Mouse (Mus musculus) midbrain, postnatal 0 days (tissue): ENCODE measurements at regions not wholly inside any gene's neighbourhood (a gene's known extent, or its start where the extent isn't known, plus 50 kb on each side); places are given as distances from the start of the nearest gene placed in this dataset.
A peak's percentile ranks its signal among the peaks of the same experiment; 100 is the strongest.

ENCODE experiments used
- ATAC-seq: fragments of 200-750 bp; cut with Nextera tagmentation; 2 replicates; pipeline ENCODE4 v1.8.0; 2017; ENCODE audit warnings: moderate number of reproducible peaks, mild to moderate bottlenecking, moderate TSS enrichment, moderate library complexity; ENCODE audit not compliant: low FRiP score
- DNase-seq: peaks from one replicate; pipeline ENCODE4 v3.0.0-alpha.2; 2015; ENCODE audit warnings: low spot score
- H3K27ac ChIP-seq: fragments of 300-500 bp; sonication (generic); 2 replicates; pipeline ENCODE4 v1.5.1; 2014; ENCODE audit warnings: low read depth, mild to moderate bottlenecking, low read length, mixed read lengths
- H3K27me3 ChIP-seq: fragments of 300-500 bp; sonication (generic); 2 replicates; pipeline ENCODE4 v1.6.1; 2014; ENCODE audit warnings: low read length, control low read depth, mixed read lengths; ENCODE audit not compliant: insufficient read depth
- H3K36me3 ChIP-seq: fragments of 300-500 bp; sonication (generic); 2 replicates; pipeline ENCODE4 v1.6.1; 2014; ENCODE audit warnings: low read length, control low read depth, mixed read lengths; ENCODE audit not compliant: insufficient read depth
- H3K4me1 ChIP-seq: fragments of 300-500 bp; sonication (generic); 2 replicates; pipeline ENCODE4 v1.6.1; 2014; ENCODE audit warnings: mild to moderate bottlenecking, control low read depth, antibody characterized with exemption, low read length, mixed read lengths; ENCODE audit not compliant: insufficient read depth
- H3K4me2 ChIP-seq: fragments of 300-500 bp; sonication (generic); 2 replicates; pipeline ENCODE4 v1.6.1; 2014; ENCODE audit warnings: low read depth, mild to moderate bottlenecking, low read length, mixed read lengths; ENCODE audit not compliant: poor library complexity, severe bottlenecking
- H3K4me3 ChIP-seq: fragments of 300-500 bp; sonication (generic); 2 replicates; pipeline ENCODE4 v1.5.1; 2014; ENCODE audit warnings: low read depth, mild to moderate bottlenecking, low read length, moderate library complexity
- H3K9ac ChIP-seq: fragments of 300-500 bp; sonication (generic); replicated peaks from 2 replicates; pipeline ENCODE4 v1.6.1; 2014; ENCODE audit warnings: mild to moderate bottlenecking, low read length, moderate library complexity, mixed read lengths; ENCODE audit not compliant: poor library complexity, severe bottlenecking
- H3K9me3 ChIP-seq: fragments of 300-500 bp; sonication (generic); 2 replicates; pipeline ENCODE4 v1.6.1; 2016; ENCODE audit warnings: low read length, control low read depth
- CTCF ChIP-seq: IDR thresholded peaks from 2 replicates; pipeline ENCODE4 v1.5.1; 2016; ENCODE audit warnings: antibody characterized with exemption, mild to moderate bottlenecking
- WGBS: fragments of 180-500 bp; shearing (Covaris S2); extraction: QIAGEN DNeasy Blood & Tissue Kit; methylation state at CpG from one replicate; pipeline ENCODE4 v1.1.7; 2014; 5-methylcytosine and 5-hydroxymethylcytosine counted together

GRCm38 (mm10) chr2:179380444-179380705 lies 61.9 kb upstream of the Cdh4 start:
- no peak for DNase-seq
- no peak for ATAC-seq
- Histone ChIP-seq H3K27ac (peak overlapping the region; percentile 55; the same call in 1 of the 2 replicates), H3K4me2 (no peak overlapping the region), H3K9ac (no peak overlapping the region), H3K36me3 (no peaks in the 10 kb centered on the region), H3K9me3 (no peaks in the 10 kb centered on the region), H3K27me3 (no peaks in the 10 kb centered on the region), H3K4me1 (peaks cover 6% of the 10 kb centered on the region; the same call in 1 of the 2 replicates), H3K4me3 (no peak overlapping the region)
- no peak for TF ChIP-seq CTCF
- 64% methylated on average over 4 of the region's 4 CpGs for WGBS

- Histone ChIP-seq H3K9me3 (no peaks in the 10 kb centered on the region), H3K27me3 (no peaks in the 10 kb centered on the region), H3K4me2 (no peak overlapping the region), H3K36me3 (no peaks in the 10 kb centered on the region), H3K4me1 (peaks cover 6% of the 10 kb centered on the region; the same call in 1 of the 2 replicates), H3K9ac (no peak overlapping the region), H3K4me3 (no peak overlapping the region), H3K27ac (no peak overlapping the region)
- 0 out of 2 replicates have a peak, but pooled peaks have one; percentile 21 for TF ChIP-seq CTCF
- over 99% methylated on average over 3 of the region's 3 CpGs for WGBS
- no peak for DNase-seq
- no peak for ATAC-seq
Observed at GRCm38 (mm10) chr2:179381916-179382315, 60.3 kb upstream of the Cdh4 start.

- no peak for DNase-seq
- no peak overlapping the region for H3K9ac ChIP-seq
- H3K4me3 ChIP-seq: no peak overlapping the region
- no peak overlapping the region for H3K4me2 ChIP-seq
- H3K36me3 ChIP-seq: no peaks in the 10 kb centered on the region
- no peak for ATAC-seq
- WGBS: 79% methylated on average over 9 of the region's 9 CpGs
- H3K27ac ChIP-seq: no peak overlapping the region
- no peaks in the 10 kb centered on the region for H3K9me3 ChIP-seq
- H3K4me1 ChIP-seq: peaks cover 6% of the 10 kb centered on the region; the same call in 1 of the 2 replicates
- H3K27me3 ChIP-seq: no peaks in the 10 kb centered on the region
- TF ChIP-seq CTCF: no peak
Observed at GRCm38 (mm10) chr2:179382594-179382993, 59.6 kb upstream of the Cdh4 start.

- H3K36me3 ChIP-seq: no peaks in the 10 kb centered on the region
- H3K4me2 ChIP-seq: no peak overlapping the region
- TF ChIP-seq CTCF: no peak
- no peak overlapping the region for H3K27ac ChIP-seq
- H3K9me3 ChIP-seq: no peaks in the 10 kb centered on the region
- no peak overlapping the region for H3K4me3 ChIP-seq
- no peaks in the 10 kb centered on the region for H3K27me3 ChIP-seq
- H3K4me1 ChIP-seq: no peaks in the 10 kb centered on the region
- WGBS: 60% methylated on average over 6 of the region's 6 CpGs
- no peak for DNase-seq
- no peak for ATAC-seq
- H3K9ac ChIP-seq: no peak overlapping the region
Observed at GRCm38 (mm10) chr2:179386871-179387270, 55.4 kb upstream of the Cdh4 start.

- no peak for ATAC-seq
- 91% methylated on average over 4 of the region's 4 CpGs for WGBS
Observed at GRCm38 (mm10) chr2:179390486-179390885, 51.7 kb upstream of the Cdh4 start.

GRCm38 (mm10) chr2:179390924-179391461 lies 51.2 kb upstream of the Cdh4 start:
- H3K4me1 ChIP-seq: no peaks in the 10 kb centered on the region
- DNase-seq (no peak), ATAC-seq (no peak)
- no peak overlapping the region for H3K27ac ChIP-seq
- H3K9me3 ChIP-seq: no peaks in the 10 kb centered on the region
- H3K4me2 ChIP-seq: no peak overlapping the region
- no peaks in the 10 kb centered on the region for H3K36me3 ChIP-seq
- H3K9ac ChIP-seq: no peak overlapping the region
- TF ChIP-seq CTCF: no peak
- WGBS: 90% methylated on average over 11 of the region's 11 CpGs
- H3K4me3 ChIP-seq: no peak overlapping the region
- H3K27me3 ChIP-seq: no peaks in the 10 kb centered on the region

More at GRCm38 (mm10) chr2:179390486-179390885, 51.7 kb upstream of the Cdh4 start:
- Histone ChIP-seq H3K9ac (no peak overlapping the region), H3K27me3 (no peaks in the 10 kb centered on the region), H3K27ac (no peak overlapping the region), H3K9me3 (no peaks in the 10 kb centered on the region), H3K36me3 (no peaks in the 10 kb centered on the region), H3K4me1 (no peaks in the 10 kb centered on the region), H3K4me3 (no peak overlapping the region), H3K4me2 (no peak overlapping the region)
- no peak for TF ChIP-seq CTCF
- no peak for DNase-seq
